Mouse (Mus musculus): ENCODE results near the gene Polr3c.
A peak's percentile ranks its signal among the peaks of the same experiment; 100 is the strongest.

GRCm38 (mm10) chr3:96707903-96708683 is 19.3 kb downstream of the Polr3c start, which contains the start of gene Nudt17:
- TF ChIP-seq EP300 (IDR thresholded peaks at IDR 0.05; ENCODE audit: insufficient read depth, low read depth, low read length) (no peak), CTCF (IDR thresholded peaks at IDR 0.05; ENCODE audit: low read depth, low read length) (peak; percentile 84), POLR2A (IDR thresholded peaks at IDR 0.05; ENCODE audit: insufficient read depth, low read length) (no peak)
